Mouse (Mus musculus) forebrain, embryonic 13.5 days (tissue): ENCODE measurements at regions not wholly inside any gene's neighbourhood (a gene's known extent, or its start where the extent isn't known, plus 50 kb on each side); places are given as distances from the start of the nearest gene placed in this dataset.

Source experiments
- ATAC-seq: fragments of 200-750 bp; cut with Nextera tagmentation; 2 replicates; pipeline ENCODE4 v1.8.0; 2017
- H3K27ac ChIP-seq: fragments of 300-500 bp; sonication (generic); 2 replicates; pipeline ENCODE4 v1.5.1; 2015; ENCODE audit warnings: inconsistent platforms, mild to moderate bottlenecking, moderate library complexity
- H3K27me3 ChIP-seq: fragments of 300-500 bp; sonication (generic); 2 replicates; pipeline ENCODE4 v1.6.1; 2015; ENCODE audit warnings: mild to moderate bottlenecking, inconsistent platforms
- H3K36me3 ChIP-seq: fragments of 300-500 bp; sonication (generic); 2 replicates; pipeline ENCODE4 v1.6.1; 2015; ENCODE audit warnings: mild to moderate bottlenecking, inconsistent platforms; ENCODE audit not compliant: poor library complexity, severe bottlenecking
- H3K4me1 ChIP-seq: fragments of 300-500 bp; sonication (generic); 2 replicates; pipeline ENCODE4 v1.6.1; 2015; ENCODE audit warnings: inconsistent platforms
- H3K4me2 ChIP-seq: fragments of 300-500 bp; sonication (generic); 2 replicates; pipeline ENCODE4 v1.6.1; 2015; ENCODE audit warnings: inconsistent platforms, mild to moderate bottlenecking, moderate library complexity
- H3K4me3 ChIP-seq: fragments of 300-500 bp; sonication (generic); 2 replicates; pipeline ENCODE4 v1.5.1; 2015; ENCODE audit warnings: mild to moderate bottlenecking, inconsistent platforms
- H3K9ac ChIP-seq: fragments of 300-500 bp; sonication (generic); 2 replicates; pipeline ENCODE4 v1.6.1; 2015; ENCODE audit warnings: mild to moderate bottlenecking, inconsistent platforms
- H3K9me3 ChIP-seq: fragments of 300-500 bp; sonication (generic); replicated peaks from 2 replicates; pipeline ENCODE4 v1.6.1; 2016; ENCODE audit warnings: inconsistent platforms
- WGBS: fragments of 180-500 bp; shearing (Covaris S2); methylation state at CpG from one replicate; pipeline ENCODE4 v1.1.7; 2015; 5-methylcytosine and 5-hydroxymethylcytosine counted together

DNA sequence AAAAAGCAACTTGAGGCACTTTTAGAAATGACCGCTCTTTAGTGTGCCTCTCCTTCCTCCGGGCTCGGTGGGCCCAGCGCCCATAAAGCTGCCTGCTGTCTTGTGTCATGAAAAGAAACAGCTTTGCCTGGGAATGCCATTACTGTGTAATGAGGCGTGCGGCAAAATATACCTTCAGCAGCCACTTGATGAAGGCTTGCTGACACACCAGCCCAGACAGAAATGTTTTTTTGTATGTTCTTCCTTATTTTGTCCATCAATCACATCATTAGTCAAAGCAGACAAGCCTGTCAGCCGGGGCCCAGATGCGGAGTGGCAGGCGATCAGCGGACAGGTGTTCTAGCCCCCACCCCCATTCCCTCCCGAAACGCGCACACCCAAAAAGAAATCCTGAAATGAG, 482.5 kb downstream of the Tshz3 start:
- Histone ChIP-seq H3K4me3 (0 out of 2 replicates have a peak overlapping the region, but pooled peaks have one; percentile 10), H3K36me3 (no peaks in the 10 kb centered on the region), H3K9ac (no peak overlapping the region), H3K27ac (no peak overlapping the region), H3K9me3 (no peaks in the 10 kb centered on the region), H3K27me3 (no peaks in the 10 kb centered on the region), H3K4me1 (peaks cover 29% of the 10 kb centered on the region), H3K4me2 (peak overlapping the region; percentile 49)
- ATAC-seq: peak; percentile 63; the same call in 1 of the 2 replicates
- WGBS: 15% methylated on average over 13 of the region's 13 CpGs

- 63% methylated on average over 4 of the region's 4 CpGs for WGBS
- Histone ChIP-seq H3K36me3 (no peaks in the 10 kb centered on the region), H3K9ac (no peak overlapping the region), H3K27ac (no peak overlapping the region), H3K4me2 (no peak overlapping the region), H3K4me3 (no peak overlapping the region), H3K27me3 (no peaks in the 10 kb centered on the region), H3K4me1 (peaks cover 29% of the 10 kb centered on the region), H3K9me3 (no peaks in the 10 kb centered on the region)
- ATAC-seq: no peak
Measured at GRCm38 (mm10) chr7:37181109-37181508, 483.2 kb downstream of the Tshz3 start.

GRCm38 (mm10) chr7:37192536-37192935, 494.6 kb downstream of the Tshz3 start:
- WGBS: 27% methylated on average over 2 of the region's 2 CpGs
- Histone ChIP-seq H3K4me3 (no peak overlapping the region), H3K9ac (no peak overlapping the region), H3K27me3 (no peaks in the 10 kb centered on the region), H3K4me1 (no peaks in the 10 kb centered on the region), H3K36me3 (no peaks in the 10 kb centered on the region), H3K9me3 (no peaks in the 10 kb centered on the region), H3K4me2 (no peak overlapping the region), H3K27ac (no peak overlapping the region)
- no peak for ATAC-seq

- no peak overlapping the region for H3K4me3 ChIP-seq
- no peak overlapping the region for H3K4me2 ChIP-seq
- H3K27ac ChIP-seq: no peak overlapping the region
- H3K9ac ChIP-seq: no peak overlapping the region
- no peaks in the 10 kb centered on the region for H3K4me1 ChIP-seq
- H3K36me3 ChIP-seq: no peaks in the 10 kb centered on the region
- no peaks in the 10 kb centered on the region for H3K27me3 ChIP-seq
- no peak for ATAC-seq
- H3K9me3 ChIP-seq: no peaks in the 10 kb centered on the region
- 75% methylated on average over 5 of the region's 5 CpGs for WGBS
Measured at GRCm38 (mm10) chr7:37204800-37205199, 506.9 kb downstream of the Tshz3 start.

- no peaks in the 10 kb centered on the region for H3K36me3 ChIP-seq
- 88% methylated on average over 7 of the region's 7 CpGs for WGBS
- 0 out of 2 replicates have a peak, but pooled peaks cover under 1% of the 10 kb centered on the region for H3K4me1 ChIP-seq
- no peak overlapping the region for H3K9ac ChIP-seq
- no peak overlapping the region for H3K4me3 ChIP-seq
- no peak overlapping the region for H3K27ac ChIP-seq
- no peak overlapping the region for H3K4me2 ChIP-seq
- no peaks in the 10 kb centered on the region for H3K9me3 ChIP-seq
- H3K27me3 ChIP-seq: no peaks in the 10 kb centered on the region
- no peak for ATAC-seq
Measured at GRCm38 (mm10) chr7:37208305-37208704, 510.4 kb downstream of the Tshz3 start.

DNA sequence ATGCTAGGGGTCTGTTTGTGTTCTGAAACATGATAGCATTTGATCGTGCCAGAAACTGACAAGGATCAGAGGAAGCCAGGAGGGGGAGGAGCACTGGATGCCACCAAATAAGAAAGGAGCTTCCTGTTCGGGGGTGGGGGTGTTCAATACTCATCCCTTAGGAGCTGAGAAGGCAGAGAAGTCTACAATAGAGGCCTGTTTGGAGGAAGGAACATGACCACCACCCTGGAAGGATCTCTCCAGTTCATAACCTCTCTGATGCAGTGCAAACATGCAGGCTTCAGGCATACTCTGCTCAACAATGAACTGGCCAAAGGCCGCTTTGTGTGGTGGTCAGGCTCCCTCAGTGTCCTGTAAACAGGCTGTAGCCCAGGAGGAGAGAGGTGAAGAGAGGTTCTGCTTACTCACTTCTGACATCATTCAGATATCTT, 515.8 kb downstream of the Tshz3 start:
- Histone ChIP-seq H3K4me2 (peak overlapping the region; percentile 10; the same call in 1 of the 2 replicates), H3K9ac (no peak overlapping the region), H3K4me1 (peaks cover 7% of the 10 kb centered on the region; the same call in 1 of the 2 replicates), H3K27ac (no peak overlapping the region), H3K4me3 (no peak overlapping the region), H3K9me3 (no peaks in the 10 kb centered on the region), H3K27me3 (no peaks in the 10 kb centered on the region), H3K36me3 (no peaks in the 10 kb centered on the region)
- 33% methylated on average over 3 of the region's 3 CpGs for WGBS
- no peak for ATAC-seq

DNA sequence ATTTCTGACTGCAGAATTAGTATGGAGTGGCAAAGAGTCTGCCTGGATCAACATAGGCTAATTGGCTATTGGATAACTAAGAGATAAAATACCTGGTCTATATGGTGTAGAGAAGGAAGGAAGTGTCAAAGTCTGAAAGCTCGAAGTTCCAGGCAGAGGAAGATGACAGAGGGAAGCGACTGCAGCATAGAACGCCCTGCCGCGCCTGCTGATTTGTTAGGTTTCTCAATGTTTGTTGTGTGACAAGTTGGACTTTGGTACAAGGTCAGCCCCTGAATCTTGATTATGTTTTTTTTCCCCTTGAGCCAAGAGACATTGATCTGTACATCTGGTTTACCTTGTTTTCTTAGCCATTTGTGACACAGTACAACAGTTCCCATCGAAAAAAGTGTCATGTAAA, 517.6 kb downstream of the Tshz3 start:
- 95% methylated on average over 6 of the region's 6 CpGs for WGBS
- no peak for ATAC-seq
- no peak overlapping the region for H3K4me2 ChIP-seq
- no peaks in the 10 kb centered on the region for H3K27me3 ChIP-seq
- no peak overlapping the region for H3K9ac ChIP-seq
- no peak overlapping the region for H3K4me3 ChIP-seq
- peaks cover 7% of the 10 kb centered on the region; the same call in 1 of the 2 replicates for H3K4me1 ChIP-seq
- no peaks in the 10 kb centered on the region for H3K9me3 ChIP-seq
- H3K36me3 ChIP-seq: no peaks in the 10 kb centered on the region
- no peak overlapping the region for H3K27ac ChIP-seq

DNA sequence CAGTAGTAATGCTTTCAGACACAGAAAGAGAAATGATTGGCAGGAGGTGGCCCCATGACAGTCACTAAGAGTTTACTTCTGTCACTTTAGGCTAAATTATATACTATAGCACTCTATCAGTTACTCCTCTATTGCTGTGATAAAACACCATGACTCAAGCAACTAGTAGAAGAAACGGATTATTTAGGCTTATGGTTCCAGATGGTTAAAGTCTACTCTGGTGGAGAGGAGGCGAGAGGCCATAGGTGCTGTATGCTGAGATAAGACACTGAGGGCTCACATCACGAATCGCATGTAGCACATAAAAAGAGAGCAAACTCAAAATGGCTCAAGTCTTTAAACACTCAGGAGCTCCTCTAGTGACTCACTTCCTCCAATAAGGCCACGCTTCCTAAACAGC, 522.6 kb downstream of the Tshz3 start:
- WGBS: 96% methylated on average over 5 of the region's 5 CpGs
- H3K4me3 ChIP-seq: no peak overlapping the region
- no peaks in the 10 kb centered on the region for H3K27me3 ChIP-seq
- H3K4me2 ChIP-seq: no peak overlapping the region
- H3K27ac ChIP-seq: no peak overlapping the region
- no peaks in the 10 kb centered on the region for H3K36me3 ChIP-seq
- no peak overlapping the region for H3K9ac ChIP-seq
- ATAC-seq: no peak
- H3K9me3 ChIP-seq: no peaks in the 10 kb centered on the region; the same call in 1 of the 2 replicates
- no peaks in the 10 kb centered on the region for H3K4me1 ChIP-seq

GRCm38 (mm10) chr7:37226423-37226822, 528.5 kb downstream of the Tshz3 start:
- 80% methylated on average over 3 of the region's 3 CpGs for WGBS
- H3K27ac ChIP-seq: no peak overlapping the region
- no peak overlapping the region for H3K9ac ChIP-seq
- H3K36me3 ChIP-seq: no peaks in the 10 kb centered on the region
- ATAC-seq: no peak
- H3K4me1 ChIP-seq: no peaks in the 10 kb centered on the region
- H3K4me3 ChIP-seq: no peak overlapping the region
- no peaks in the 10 kb centered on the region for H3K27me3 ChIP-seq
- H3K9me3 ChIP-seq: no peaks in the 10 kb centered on the region; the same call in 1 of the 2 replicates
- no peak overlapping the region for H3K4me2 ChIP-seq

GRCm38 (mm10) chr7:37230641-37231347, 532.9 kb downstream of the Tshz3 start:
- Histone ChIP-seq H3K9me3 (no peaks in the 10 kb centered on the region), H3K4me1 (no peaks in the 10 kb centered on the region), H3K9ac (no peak overlapping the region), H3K27me3 (no peaks in the 10 kb centered on the region), H3K4me3 (no peak overlapping the region), H3K36me3 (no peaks in the 10 kb centered on the region), H3K27ac (no peak overlapping the region), H3K4me2 (no peak overlapping the region)
- WGBS: 88% methylated on average over 6 of the region's 6 CpGs
- no peak for ATAC-seq

- Histone ChIP-seq H3K4me3 (no peak overlapping the region), H3K27me3 (no peaks in the 10 kb centered on the region), H3K36me3 (no peaks in the 10 kb centered on the region), H3K4me1 (no peaks in the 10 kb centered on the region), H3K9me3 (no peaks in the 10 kb centered on the region), H3K9ac (no peak overlapping the region), H3K27ac (no peak overlapping the region), H3K4me2 (no peak overlapping the region)
- 83% methylated on average over 6 of the region's 6 CpGs for WGBS
- no peak for ATAC-seq
Measured at GRCm38 (mm10) chr7:37240832-37241231, 532.6 kb downstream of the Zfp536 start.

DNA sequence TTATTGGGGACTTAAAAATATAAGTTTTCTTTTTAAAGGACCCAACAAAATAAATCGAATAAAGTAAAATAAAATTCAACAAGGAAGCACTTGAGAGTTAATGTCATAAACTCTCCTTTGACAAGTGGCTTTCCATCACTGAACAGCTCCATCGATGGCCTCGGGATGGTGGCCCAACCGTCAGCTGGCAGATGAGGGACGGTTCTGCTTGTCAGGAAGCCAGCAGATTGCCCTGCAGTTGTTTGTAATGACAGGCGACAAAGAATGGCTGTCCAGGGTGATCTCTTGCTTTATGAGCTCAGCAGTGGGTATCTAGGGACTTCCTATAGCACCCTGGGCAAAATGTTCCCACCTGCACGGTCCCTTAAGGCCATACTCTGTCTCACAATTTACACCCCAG, 531.7 kb downstream of the Zfp536 start:
- Histone ChIP-seq H3K4me1 (no peaks in the 10 kb centered on the region), H3K9ac (no peak overlapping the region), H3K9me3 (no peaks in the 10 kb centered on the region), H3K36me3 (no peaks in the 10 kb centered on the region), H3K4me2 (no peak overlapping the region), H3K27me3 (no peaks in the 10 kb centered on the region), H3K4me3 (no peak overlapping the region), H3K27ac (no peak overlapping the region)
- 84% methylated on average over 7 of the region's 7 CpGs for WGBS
- ATAC-seq: no peak

GRCm38 (mm10) chr7:37242476-37242875, 531.0 kb downstream of the Zfp536 start:
- no peaks in the 10 kb centered on the region for H3K4me1 ChIP-seq
- H3K4me2 ChIP-seq: no peak overlapping the region
- H3K9me3 ChIP-seq: no peaks in the 10 kb centered on the region
- H3K27me3 ChIP-seq: no peaks in the 10 kb centered on the region
- ATAC-seq: no peak
- WGBS: 94% methylated on average over 8 of the region's 8 CpGs
- no peak overlapping the region for H3K4me3 ChIP-seq
- H3K9ac ChIP-seq: no peak overlapping the region
- H3K27ac ChIP-seq: no peak overlapping the region
- H3K36me3 ChIP-seq: no peaks in the 10 kb centered on the region
